Mouse (Mus musculus): ENCODE measurements at regions not wholly inside any gene's neighbourhood (a gene's known extent, or its start where the extent isn't known, plus 50 kb on each side); places are given as distances from the start of the nearest gene placed in this dataset.

- ATAC-seq (ENCODE audit: low FRiP score, low TSS enrichment) (peak; percentile 67; the same call in 1 of the 2 replicates), DNase-seq (peak; percentile 53)
- Histone ChIP-seq H3K4me2 (ENCODE audit: low read length) (0 out of 2 replicates have a peak overlapping the region, but pooled peaks have one; percentile 15), H3K9me3 (ENCODE audit: control insufficient read depth, low read length) (no peaks in the 10 kb centered on the region), H3K27ac (replicated peaks; ENCODE audit: low read depth, low read length) (no peak overlapping the region), H3K4me3 (replicated peaks; ENCODE audit: low read depth, low read length) (no peak overlapping the region), H3K9ac (replicated peaks; ENCODE audit: low read length) (no peak overlapping the region), H3K27me3 (ENCODE audit: control insufficient read depth, insufficient read depth, low read length) (no peaks in the 10 kb centered on the region), H3K36me3 (ENCODE audit: control insufficient read depth, insufficient read depth, low read length) (no peaks in the 10 kb centered on the region), H3K4me1 (ENCODE audit: control insufficient read depth, insufficient read depth, low read length) (peaks cover 12% of the 10 kb centered on the region; the same call in 1 of the 2 replicates)
- WGBS, result 2% methylated on average over 7 of the region's 7 CpGs
Measured at GRCm38 (mm10) chr1:128860094-128860493, 268.0 kb upstream of the Cxcr4 start.

- H3K4me3 ChIP-seq (replicated peaks; ENCODE audit: low read depth, low read length), result no peak overlapping the region
- no peaks in the 10 kb centered on the region for H3K9me3 ChIP-seq (ENCODE audit: control insufficient read depth, low read length)
- no peaks in the 10 kb centered on the region for H3K36me3 ChIP-seq (ENCODE audit: control insufficient read depth, insufficient read depth, low read length)
- ATAC-seq (ENCODE audit: low FRiP score, low TSS enrichment), result no peak
- H3K27ac ChIP-seq (replicated peaks; ENCODE audit: low read depth, low read length), result no peak overlapping the region
- H3K9ac ChIP-seq (replicated peaks; ENCODE audit: low read length), result no peak overlapping the region
- no peak for DNase-seq
- H3K27me3 ChIP-seq (ENCODE audit: control insufficient read depth, insufficient read depth, low read length), result no peaks in the 10 kb centered on the region
- peaks cover 12% of the 10 kb centered on the region; the same call in 1 of the 2 replicates for H3K4me1 ChIP-seq (ENCODE audit: control insufficient read depth, insufficient read depth, low read length)
- 90% methylated on average over 2 of the region's 2 CpGs for WGBS
- H3K4me2 ChIP-seq (ENCODE audit: low read length), result no peak overlapping the region
Measured at GRCm38 (mm10) chr1:128858661-128859060, 266.6 kb upstream of the Cxcr4 start.

DNA sequence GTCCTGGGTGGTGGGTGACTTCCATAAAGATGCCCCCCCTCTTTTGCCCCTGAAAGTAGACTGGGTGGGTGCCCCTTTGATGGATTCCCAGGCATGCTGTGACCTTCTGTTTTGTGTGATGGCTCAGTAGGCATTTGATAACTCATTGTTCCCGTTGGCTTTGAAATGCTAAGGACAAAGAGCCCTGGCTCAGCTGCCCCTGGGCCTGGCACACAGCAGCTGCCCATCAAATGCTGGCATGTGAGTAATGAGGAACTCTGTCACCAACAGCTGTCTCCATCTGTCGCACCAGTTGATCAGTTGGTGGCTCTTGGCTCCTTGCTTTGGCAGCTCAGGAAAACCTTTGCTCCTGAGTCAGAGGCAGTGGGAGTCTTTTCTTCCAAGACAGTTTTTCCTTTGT is 264.8 kb upstream of the Cxcr4 start:
- peak; percentile 25 for DNase-seq
- no peak overlapping the region for H3K4me2 ChIP-seq (ENCODE audit: low read length)

DNA sequence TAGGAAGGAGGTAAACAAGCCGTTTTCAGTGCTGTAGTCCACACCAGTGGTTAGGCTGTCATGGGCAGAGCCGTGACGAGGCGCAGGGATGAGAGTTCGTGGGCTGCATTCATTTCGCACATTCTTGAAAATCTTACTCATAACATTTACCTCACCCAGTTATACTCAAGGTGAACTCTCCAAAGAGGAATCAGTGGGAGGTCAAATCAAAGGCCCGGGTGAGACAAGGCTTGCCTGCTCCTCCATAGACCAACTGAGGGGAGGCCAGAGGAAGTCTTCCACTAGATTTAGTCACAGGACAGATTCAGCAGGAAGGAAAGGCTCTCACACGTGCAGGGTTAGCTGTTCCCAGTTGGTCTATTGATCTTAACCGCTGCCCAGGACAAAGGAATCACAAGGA is 262.6 kb upstream of the Cxcr4 start:
- ATAC-seq (ENCODE audit: low FRiP score, low TSS enrichment) (no peak), DNase-seq (no peak)
- Histone ChIP-seq H3K4me1 (ENCODE audit: control insufficient read depth, insufficient read depth, low read length) (peaks cover 6% of the 10 kb centered on the region; the same call in 1 of the 2 replicates), H3K27ac (replicated peaks; ENCODE audit: low read depth, low read length) (no peak overlapping the region), H3K4me3 (replicated peaks; ENCODE audit: low read depth, low read length) (no peak overlapping the region), H3K9ac (replicated peaks; ENCODE audit: low read length) (no peak overlapping the region), H3K4me2 (ENCODE audit: low read length) (no peak overlapping the region), H3K27me3 (ENCODE audit: control insufficient read depth, insufficient read depth, low read length) (no peaks in the 10 kb centered on the region), H3K36me3 (ENCODE audit: control insufficient read depth, insufficient read depth, low read length) (no peaks in the 10 kb centered on the region), H3K9me3 (ENCODE audit: control insufficient read depth, low read length) (no peaks in the 10 kb centered on the region)
- 48% methylated on average over 9 of the region's 9 CpGs for WGBS

More for the DNA sequence above, 264.8 kb upstream of the Cxcr4 start:
- Histone ChIP-seq H3K9me3 (ENCODE audit: control insufficient read depth, low read length) (no peaks in the 10 kb centered on the region), H3K27ac (replicated peaks; ENCODE audit: low read depth, low read length) (no peak overlapping the region), H3K36me3 (ENCODE audit: control insufficient read depth, insufficient read depth, low read length) (no peaks in the 10 kb centered on the region), H3K4me3 (replicated peaks; ENCODE audit: low read depth, low read length) (no peak overlapping the region), H3K27me3 (ENCODE audit: control insufficient read depth, insufficient read depth, low read length) (no peaks in the 10 kb centered on the region), H3K9ac (replicated peaks; ENCODE audit: low read length) (no peak overlapping the region), H3K4me1 (ENCODE audit: control insufficient read depth, insufficient read depth, low read length) (peaks cover 12% of the 10 kb centered on the region; the same call in 1 of the 2 replicates)
- WGBS, result 49% methylated on average over 2 of the region's 2 CpGs
- ATAC-seq (ENCODE audit: low FRiP score, low TSS enrichment), result no peak

DNA sequence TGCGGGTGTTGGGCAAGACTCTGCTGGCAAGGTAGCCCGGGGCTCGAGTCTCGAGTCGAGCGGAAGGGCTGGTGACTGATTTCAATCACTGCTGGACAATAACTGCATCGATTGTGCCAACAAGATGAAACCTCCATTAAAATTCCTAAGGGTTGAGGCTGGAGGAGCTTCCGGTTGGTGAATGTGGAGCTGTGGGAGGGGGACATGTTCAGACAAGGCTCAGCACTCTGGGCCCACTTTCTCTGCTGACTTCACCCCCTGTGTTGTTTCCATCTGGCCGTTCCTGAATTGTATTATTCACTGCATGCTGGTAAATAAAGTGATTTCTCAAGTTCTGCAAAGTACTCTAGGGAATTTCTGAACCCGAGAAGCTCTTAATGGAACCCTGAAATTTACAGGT is 261.2 kb upstream of the Cxcr4 start:
- no peak for ATAC-seq (ENCODE audit: low FRiP score, low TSS enrichment)
- WGBS, result 93% methylated on average over 9 of the region's 10 CpGs
- H3K9me3 ChIP-seq (ENCODE audit: control insufficient read depth, low read length), result no peaks in the 10 kb centered on the region
- H3K27me3 ChIP-seq (ENCODE audit: control insufficient read depth, insufficient read depth, low read length), result no peaks in the 10 kb centered on the region
- no peak overlapping the region for H3K27ac ChIP-seq (replicated peaks; ENCODE audit: low read depth, low read length)
- H3K4me2 ChIP-seq (ENCODE audit: low read length), result no peak overlapping the region
- no peak for DNase-seq
- H3K36me3 ChIP-seq (ENCODE audit: control insufficient read depth, insufficient read depth, low read length), result no peaks in the 10 kb centered on the region
- no peaks in the 10 kb centered on the region for H3K4me1 ChIP-seq (ENCODE audit: control insufficient read depth, insufficient read depth, low read length)
- H3K9ac ChIP-seq (replicated peaks; ENCODE audit: low read length), result no peak overlapping the region
- no peak overlapping the region for H3K4me3 ChIP-seq (replicated peaks; ENCODE audit: low read depth, low read length)

DNA sequence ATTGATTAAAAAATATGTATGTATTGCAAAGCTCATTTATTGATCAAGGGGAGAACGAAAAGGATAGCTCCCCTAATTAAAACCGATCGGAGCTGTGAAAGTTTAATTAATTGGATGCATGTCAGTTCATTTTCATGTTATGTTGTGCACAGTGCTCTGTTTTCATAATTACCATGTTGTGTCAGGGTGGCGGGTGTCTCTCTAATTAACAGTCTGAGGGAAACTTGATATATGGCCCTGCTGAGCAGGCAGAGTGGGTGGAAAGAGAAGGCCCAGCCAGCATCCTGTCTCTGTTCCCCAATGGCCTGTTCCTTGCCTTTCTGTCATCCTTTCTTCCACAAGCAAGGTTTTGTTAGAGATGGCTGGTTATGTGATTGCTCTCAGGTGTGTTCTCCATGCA is 245.3 kb upstream of the Cxcr4 start:
- Histone ChIP-seq H3K27ac (replicated peaks; ENCODE audit: low read depth, low read length) (no peak overlapping the region), H3K27me3 (ENCODE audit: control insufficient read depth, insufficient read depth, low read length) (no peaks in the 10 kb centered on the region), H3K4me2 (ENCODE audit: low read length) (no peak overlapping the region), H3K4me1 (ENCODE audit: control insufficient read depth, insufficient read depth, low read length) (no peaks in the 10 kb centered on the region), H3K36me3 (ENCODE audit: control insufficient read depth, insufficient read depth, low read length) (no peaks in the 10 kb centered on the region), H3K9ac (replicated peaks; ENCODE audit: low read length) (no peak overlapping the region), H3K9me3 (ENCODE audit: control insufficient read depth, low read length) (no peaks in the 10 kb centered on the region), H3K4me3 (replicated peaks; ENCODE audit: low read depth, low read length) (no peak overlapping the region)
- DNase-seq (no peak), ATAC-seq (ENCODE audit: low FRiP score, low TSS enrichment) (no peak)
- WGBS, result 86% methylated on average over 4 of the region's 4 CpGs

DNA sequence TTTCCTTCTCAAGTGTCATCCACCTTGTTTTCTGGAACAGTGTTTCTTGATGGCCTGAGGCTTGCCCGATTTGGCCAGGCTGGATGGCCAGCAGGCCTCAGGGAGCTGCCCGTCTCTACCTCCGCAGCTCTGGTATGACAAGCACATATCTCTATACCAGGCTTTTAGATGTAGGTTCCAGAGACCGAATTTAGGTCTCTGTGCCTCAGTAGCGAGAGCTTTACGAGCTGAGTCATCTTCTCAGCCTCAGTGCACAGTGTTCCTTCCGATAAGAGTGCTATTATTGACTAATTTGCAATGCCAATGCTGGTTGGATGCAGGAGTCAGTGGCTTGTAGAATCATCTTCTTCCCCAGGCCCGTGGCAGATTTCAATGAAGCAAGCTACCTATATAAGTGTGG is 243.4 kb upstream of the Cxcr4 start:
- DNase-seq (no peak), ATAC-seq (ENCODE audit: low FRiP score, low TSS enrichment) (no peak)
- Histone ChIP-seq H3K4me2 (ENCODE audit: low read length) (no peak overlapping the region), H3K4me3 (replicated peaks; ENCODE audit: low read depth, low read length) (no peak overlapping the region), H3K36me3 (ENCODE audit: control insufficient read depth, insufficient read depth, low read length) (no peaks in the 10 kb centered on the region), H3K4me1 (ENCODE audit: control insufficient read depth, insufficient read depth, low read length) (no peaks in the 10 kb centered on the region), H3K9me3 (ENCODE audit: control insufficient read depth, low read length) (no peaks in the 10 kb centered on the region), H3K27ac (replicated peaks; ENCODE audit: low read depth, low read length) (no peak overlapping the region), H3K9ac (replicated peaks; ENCODE audit: low read length) (no peak overlapping the region), H3K27me3 (ENCODE audit: control insufficient read depth, insufficient read depth, low read length) (no peaks in the 10 kb centered on the region)
- WGBS, result 88% methylated on average over 8 of the region's 8 CpGs

GRCm38 (mm10) chr1:128833096-128833715 is 241.1 kb upstream of the Cxcr4 start:
- H3K4me3 ChIP-seq (replicated peaks; ENCODE audit: low read depth, low read length), result no peak overlapping the region
- ATAC-seq (ENCODE audit: low FRiP score, low TSS enrichment) (no peak), DNase-seq (no peak)
- H3K27me3 ChIP-seq (ENCODE audit: control insufficient read depth, insufficient read depth, low read length), result no peaks in the 10 kb centered on the region
- H3K4me2 ChIP-seq (ENCODE audit: low read length), result no peak overlapping the region
- H3K4me1 ChIP-seq (ENCODE audit: control insufficient read depth, insufficient read depth, low read length), result no peaks in the 10 kb centered on the region
- no peak overlapping the region for H3K9ac ChIP-seq (replicated peaks; ENCODE audit: low read length)
- no peaks in the 10 kb centered on the region for H3K36me3 ChIP-seq (ENCODE audit: control insufficient read depth, insufficient read depth, low read length)
- WGBS, result 47% methylated on average over 11 of the region's 11 CpGs
- no peak overlapping the region for H3K27ac ChIP-seq (replicated peaks; ENCODE audit: low read depth, low read length)
- no peaks in the 10 kb centered on the region for H3K9me3 ChIP-seq (ENCODE audit: control insufficient read depth, low read length)

GRCm38 (mm10) chr1:128832201-128832883 is 240.2 kb upstream of the Cxcr4 start:
- no peak for ATAC-seq (ENCODE audit: low FRiP score, low TSS enrichment)
- WGBS, result 44% methylated on average over 18 of the region's 18 CpGs
- no peak overlapping the region for H3K9ac ChIP-seq (replicated peaks; ENCODE audit: low read length)
- H3K9me3 ChIP-seq (ENCODE audit: control insufficient read depth, low read length), result no peaks in the 10 kb centered on the region
- H3K27me3 ChIP-seq (ENCODE audit: control insufficient read depth, insufficient read depth, low read length), result no peaks in the 10 kb centered on the region
- peak; percentile 84 for DNase-seq
- 0 out of 2 replicates have a peak overlapping the region, but pooled peaks have one; percentile 3 for H3K27ac ChIP-seq (replicated peaks; ENCODE audit: low read depth, low read length)
- no peaks in the 10 kb centered on the region for H3K36me3 ChIP-seq (ENCODE audit: control insufficient read depth, insufficient read depth, low read length)
- H3K4me2 ChIP-seq (ENCODE audit: low read length), result 0 out of 2 replicates have a peak overlapping the region, but pooled peaks have one; percentile 13
- H3K4me3 ChIP-seq (replicated peaks; ENCODE audit: low read depth, low read length), result no peak overlapping the region
- no peaks in the 10 kb centered on the region for H3K4me1 ChIP-seq (ENCODE audit: control insufficient read depth, insufficient read depth, low read length)
